Mouse (Mus musculus): ENCODE results near the gene Acin1. TPM values are rescaled to one million over a fixed set of nuclear protein-coding genes. Genes with fewer than 3 reads are reported as not detected.
A peak's percentile ranks its signal among the peaks of the same experiment; 100 is the strongest.

The Acin1 gene
- total RNA-seq, 2 experiments from 2014 or later: 223 to 242 TPM

DNA sequence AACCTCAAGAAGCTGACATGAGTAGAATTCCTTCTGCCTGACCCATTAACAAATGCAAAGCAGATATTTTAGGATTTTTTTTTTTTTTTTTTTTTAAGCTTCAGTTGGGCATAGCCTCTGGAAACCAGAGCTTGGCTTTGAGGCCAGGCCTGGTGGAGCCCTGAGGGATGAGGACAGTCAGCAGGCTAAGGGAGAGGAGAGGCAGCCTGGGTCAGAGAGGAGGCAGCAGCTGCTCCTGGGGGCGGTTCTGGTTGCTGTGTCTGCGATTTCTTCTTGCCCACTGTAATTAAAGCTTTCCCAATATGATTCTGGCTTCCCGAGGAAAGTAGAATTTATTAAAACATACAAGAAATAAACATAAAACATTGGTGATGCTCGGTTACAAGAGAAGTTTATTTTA is 77.5 kb downstream of the Acin1 start:
- no peak for TF ChIP-seq CTCF (conservative IDR thresholded peaks at IDR 0.05)
- Histone ChIP-seq H3K27ac (peak overlapping the region; percentile 88), H3K4me3 (no peak overlapping the region)
- DNase-seq (ENCODE audit: low spot score in 2 of 2): no peak

- no peak for DNase-seq (ENCODE audit: low spot score in 2 of 2)
- Histone ChIP-seq H3K27ac (peak overlapping the region; percentile 51; the same call in 1 of the 2 replicates), H3K4me3 (no peak overlapping the region)
- no peak for TF ChIP-seq CTCF (conservative IDR thresholded peaks at IDR 0.05)
Measured at GRCm38 (mm10) chr14:54607226-54607625, 79.5 kb downstream of the Acin1 start.

- no peak for TF ChIP-seq CTCF (conservative IDR thresholded peaks at IDR 0.05)
- H3K27ac ChIP-seq: peak within 1 kb of the TSS; percentile 85
- H3K4me3 ChIP-seq: peak within 1 kb of the TSS; percentile 56
- DNase-seq (ENCODE audit: low spot score in 2 of 2): peak; percentile 58 to 69
Measured at GRCm38 (mm10) chr14:54605752-54606321, 80.9 kb downstream of the Acin1 start, which contains the start of gene 4931414P19Rik. Gene 4931414P19Rik (minus strand): TSS chr14:54605993.

DNA sequence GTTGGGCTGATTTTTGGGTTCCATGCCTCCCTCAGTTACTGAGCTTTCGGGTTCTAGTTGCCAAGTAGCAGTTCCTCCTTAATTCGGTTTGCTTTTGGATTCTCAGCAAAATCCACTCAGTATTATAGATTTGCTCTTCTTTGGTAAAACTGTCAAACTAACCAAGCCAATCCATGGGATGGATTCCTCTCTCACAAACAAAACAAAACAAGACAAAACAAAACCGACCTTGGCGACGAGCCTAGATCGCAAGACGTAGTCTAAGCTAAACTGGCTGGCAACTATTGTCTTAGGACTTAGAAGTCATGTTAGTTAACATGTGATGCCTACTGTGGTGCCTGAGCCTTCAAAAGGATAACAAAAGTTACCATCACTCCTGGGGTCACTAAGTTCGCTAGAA is 83.0 kb downstream of the Acin1 start:
- no peak for TF ChIP-seq CTCF (conservative IDR thresholded peaks at IDR 0.05)
- Histone ChIP-seq H3K4me3 (peak overlapping the region; percentile 46), H3K27ac (peak overlapping the region; percentile 97)
- no peak for DNase-seq (ENCODE audit: low spot score in 2 of 2)

DNA sequence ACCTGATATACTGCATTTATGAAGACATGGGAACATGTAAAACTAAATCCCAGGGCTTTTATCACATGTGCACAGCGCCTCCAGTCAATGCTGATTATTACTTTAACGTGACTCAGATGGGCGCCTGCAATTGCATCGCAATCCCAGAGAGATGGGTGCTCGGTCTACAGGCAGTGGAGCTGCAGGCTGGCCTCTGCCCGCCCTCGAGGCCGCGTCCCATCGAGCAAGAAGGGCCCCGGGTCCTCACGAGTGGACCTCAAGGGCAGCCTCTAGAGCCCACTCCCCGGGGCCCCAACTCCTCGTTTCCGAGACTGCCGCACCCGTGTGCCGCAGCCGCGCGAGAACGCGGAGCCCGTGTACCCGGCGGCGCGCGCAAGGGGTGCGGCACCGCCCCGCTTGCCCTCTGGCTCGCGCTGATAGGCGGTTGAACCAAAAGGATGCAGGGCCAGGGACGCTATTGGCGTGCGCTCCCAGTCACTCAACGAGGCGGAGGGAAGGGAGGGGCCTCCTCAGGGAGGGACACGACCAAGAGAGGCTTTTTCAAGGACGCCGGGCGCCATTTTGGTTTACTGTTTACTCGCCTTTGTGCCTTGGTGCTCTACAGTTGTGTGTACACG is 83.6 kb downstream of the Acin1 start:
- Histone ChIP-seq H3K4me3 (peak overlapping the region; percentile 75), H3K27ac (peak overlapping the region; percentile 97)
- 0 out of 2 replicates have a peak, but pooled peaks have one; percentile 17 for TF ChIP-seq CTCF (conservative IDR thresholded peaks at IDR 0.05)
- peak; percentile 95 to 97 for DNase-seq (ENCODE audit: low spot score in 2 of 2)

- Histone ChIP-seq H3K27ac (peak overlapping the region; percentile 97), H3K4me3 (peak overlapping the region; percentile 75)
- DNase-seq (ENCODE audit: low spot score in 2 of 2): no peak
- no peak for TF ChIP-seq CTCF (conservative IDR thresholded peaks at IDR 0.05)
Measured at GRCm38 (mm10) chr14:54602613-54603012, 84.1 kb downstream of the Acin1 start.

DNA sequence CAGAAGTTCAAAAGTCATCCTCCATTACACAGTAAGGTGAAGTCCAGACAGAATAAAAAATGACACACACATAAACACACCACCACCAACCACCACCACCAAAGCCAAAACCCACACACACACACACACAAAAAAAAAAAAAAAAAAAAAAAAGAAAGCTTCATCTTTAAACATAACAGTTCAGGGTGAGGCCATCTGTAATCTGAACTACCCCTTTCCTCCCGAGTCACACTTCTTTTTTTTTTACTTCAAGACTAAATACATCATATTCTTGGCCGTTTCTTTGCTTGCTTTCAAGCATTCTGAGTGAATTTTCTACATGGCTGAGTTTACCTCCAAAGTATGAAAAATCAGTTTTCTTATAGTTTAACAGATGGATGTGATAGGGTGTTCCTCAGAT is 85.1 kb downstream of the Acin1 start:
- H3K27ac ChIP-seq: no peak overlapping the region
- TF ChIP-seq CTCF (conservative IDR thresholded peaks at IDR 0.05): no peak
- no peak overlapping the region for H3K4me3 ChIP-seq
- DNase-seq (ENCODE audit: low spot score in 2 of 2): no peak

GRCm38 (mm10) chr14:54597084-54597483 is 89.6 kb downstream of the Acin1 start:
- H3K27ac ChIP-seq: no peak overlapping the region
- peak; percentile 67 for TF ChIP-seq CTCF (conservative IDR thresholded peaks at IDR 0.05)
- DNase-seq (ENCODE audit: low spot score in 2 of 2): no peak
- no peak overlapping the region for H3K4me3 ChIP-seq

- Histone ChIP-seq H3K27ac (peak overlapping the region; percentile 84), H3K4me3 (peak overlapping the region; percentile 34)
- TF ChIP-seq CTCF (conservative IDR thresholded peaks at IDR 0.05): no peak
- DNase-seq (ENCODE audit: low spot score in 2 of 2): no peak
Measured at GRCm38 (mm10) chr14:54594631-54595414, 91.9 kb downstream of the Acin1 start.

GRCm38 (mm10) chr14:54594055-54594454 is 92.7 kb downstream of the Acin1 start:
- Histone ChIP-seq H3K4me3 (no peak overlapping the region), H3K27ac (peak overlapping the region; percentile 84; the same call in 1 of the 2 replicates)
- no peak for DNase-seq (ENCODE audit: low spot score in 2 of 2)
- peak; percentile 57 for TF ChIP-seq CTCF (conservative IDR thresholded peaks at IDR 0.05)

DNA sequence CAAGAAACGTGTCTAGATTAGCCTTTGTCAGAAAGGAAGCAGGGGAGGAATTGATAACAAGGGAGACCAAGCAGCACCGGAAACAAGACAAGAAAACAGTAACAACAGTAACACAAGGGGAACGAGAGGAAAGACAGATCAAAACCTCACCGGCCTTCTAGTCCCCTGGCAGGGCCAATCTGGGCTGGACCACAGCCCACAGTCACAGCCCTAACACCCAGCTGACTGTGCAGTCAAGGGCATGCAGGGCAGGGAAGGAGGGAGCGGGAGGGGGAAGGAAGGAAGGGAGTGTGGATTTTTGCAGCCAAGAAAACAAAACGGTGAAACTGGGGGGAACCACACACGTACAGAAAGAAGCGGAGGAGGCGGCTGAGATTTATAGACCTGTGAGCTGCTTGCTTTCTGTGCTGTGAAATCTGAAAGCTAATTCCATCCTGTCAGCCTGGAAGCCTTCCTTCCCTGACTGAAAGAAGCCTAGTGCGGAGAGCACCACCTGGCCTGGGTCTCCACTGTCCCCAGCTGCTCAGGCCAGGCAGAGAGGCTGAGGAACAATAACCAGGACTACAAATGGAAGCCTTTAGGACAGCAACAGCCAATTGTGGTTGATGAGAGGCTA is 94.3 kb downstream of the Acin1 start:
- DNase-seq (ENCODE audit: low spot score in 2 of 2): no peak
- TF ChIP-seq CTCF (conservative IDR thresholded peaks at IDR 0.05): no peak
- no peak overlapping the region for H3K4me3 ChIP-seq
- peak overlapping the region; percentile 55 for H3K27ac ChIP-seq

Small RNA genes lying within 50 kb of the gene (microRNA-seq; reads per million reads assigned to microRNA genes)
- gene Mir686 (0 reads per million in 2 experiments), gene Mir6948 (0.32 to 1.7 reads per million in 2 experiments)

Other genes with a start within 250 kb of the Acin1 start
- gene Lrp10, start 222.8 kb downstream of the Acin1 start, total RNA-seq (2021): 10 to 100 TPM; 28.5 to 30.3 TPM
- 10 to 100 TPM; 23.9 to 24.0 TPM for gene Rem2, start 210.8 kb downstream of the Acin1 start, total RNA-seq (2021)
- gene Prmt5, start 169.4 kb downstream of the Acin1 start, total RNA-seq (2021): 10 to 100 TPM; 47.3 to 53.6 TPM
- gene Haus4, start 132.3 kb downstream of the Acin1 start, total RNA-seq (2021): 1 to 10 TPM; 4.4 to 4.8 TPM
- 1 to 10 TPM; 1.1 to 1.8 TPM for gene Ajuba, start 109.4 kb downstream of the Acin1 start, total RNA-seq (2021)
- 1 to 10 TPM; 5.8 to 7.1 TPM for gene 4931414P19Rik, start 80.9 kb downstream of the Acin1 start, total RNA-seq (2021)
- 100 to 1,000 TPM; 199 to 218 TPM for gene Psmb5, start 68.9 kb downstream of the Acin1 start, total RNA-seq (2021)
- under 1 TPM; 0.22 to 0.28 TPM for gene Psmb11, start 65.5 kb downstream of the Acin1 start, total RNA-seq (2021)
- not detected for gene Gm17606, start 46.0 kb downstream of the Acin1 start, total RNA-seq (2021)
- gene Cdh24, start 45.6 kb downstream of the Acin1 start, total RNA-seq (2021): 10 to 100 TPM; 22.5 to 27.5 TPM
- gene 1700123O20Rik, start 715 bp downstream of the Acin1 start, total RNA-seq (2021): 10 to 100 TPM; 20.8 to 22.1 TPM
- gene Gm29776, start 11.9 kb upstream of the Acin1 start, total RNA-seq (2021): not detected
- not detected for gene Cebpe, start 25.2 kb upstream of the Acin1 start, total RNA-seq (2021)
- 10 to 100 TPM; 49.4 to 54.1 TPM for gene Slc7a8, start 95.0 kb upstream of the Acin1 start, total RNA-seq (2021)
- not detected for gene Rnf212b, start 127.2 kb upstream of the Acin1 start, total RNA-seq (2021)
- gene Homez, start 184.0 kb upstream of the Acin1 start, total RNA-seq (2021): 10 to 100 TPM; 22.0 to 22.2 TPM
- gene Ppp1r3e, start 190.6 kb upstream of the Acin1 start, total RNA-seq (2021): 10 to 100 TPM; 22.1 to 24.3 TPM
- 100 to 1,000 TPM; 114 to 126 TPM for gene Bcl2l2, start 196.4 kb upstream of the Acin1 start, total RNA-seq (2021)
- gene Gm20521, start 196.5 kb upstream of the Acin1 start, total RNA-seq (2021): 1 to 10 TPM; 1.0 to 9.4 TPM
- gene Pabpn1, start 205.6 kb upstream of the Acin1 start, total RNA-seq (2021): 100 to 1,000 TPM; 271 to 305 TPM
- 100 to 1,000 TPM; 666 to 700 TPM for gene Slc22a17, start 226.2 kb upstream of the Acin1 start, total RNA-seq (2021)
- 10 to 100 TPM; 10.6 to 11.2 TPM for gene Efs, start 239.2 kb upstream of the Acin1 start, total RNA-seq (2021)
- not detected for gene Il25, start 245.8 kb upstream of the Acin1 start, total RNA-seq (2021)
- 10 to 100 TPM; 66.9 to 78.4 TPM for gene Cmtm5, start 249.3 kb upstream of the Acin1 start, total RNA-seq (2021)

All from layer of hippocampus, adult 2 months (tissue).